Mouse (Mus musculus): ENCODE data around the gene Stub1.
A peak's percentile ranks its signal among the peaks of the same experiment; 100 is the strongest.

Stub1 gene

GRCm38 (mm10) chr17:25837076-25837410 is 3.8 kb upstream of the Stub1 start, which contains the start of gene Rhbdl1:
Rhbdl1 (minus strand) TSS chr17:25837295.
- peak; percentile 60 for DNase-seq (ENCODE audit: low read depth)

GRCm38 (mm10) chr17:25836397-25837075 is 3.3 kb upstream of the Stub1 start:
- DNase-seq (ENCODE audit: low read depth): no peak

- DNase-seq (ENCODE audit: low read depth): no peak
These were observed 2.6 kb upstream of the Stub1 start for GRCm38 (mm10) chr17:25835816-25836215.

GRCm38 (mm10) chr17:25835301-25835700 is 2.1 kb upstream of the Stub1 start:
- no peak for DNase-seq (ENCODE audit: low read depth)

- no peak for DNase-seq (ENCODE audit: low read depth)
These were observed 1.5 kb upstream of the Stub1 start for GRCm38 (mm10) chr17:25834595-25835222.

GRCm38 (mm10) chr17:25833961-25834594 is 874 bp upstream of the Stub1 start:
- DNase-seq (ENCODE audit: low read depth): no peak

- DNase-seq (ENCODE audit: low read depth): peak; percentile 99
These were observed 541 bp downstream of the Stub1 start for GRCm38 (mm10) chr17:25832436-25833290.

- DNase-seq (ENCODE audit: low read depth): no peak
These were observed 1.5 kb downstream of the Stub1 start for GRCm38 (mm10) chr17:25831451-25832281.

GRCm38 (mm10) chr17:25830806-25831431 is 2.3 kb downstream of the Stub1 start:
- no peak for DNase-seq (ENCODE audit: low read depth)

- DNase-seq (ENCODE audit: low read depth): no peak
These were observed 2.9 kb downstream of the Stub1 start for GRCm38 (mm10) chr17:25830200-25830753.

- DNase-seq (ENCODE audit: low read depth): no peak
These were observed 3.6 kb downstream of the Stub1 start for GRCm38 (mm10) chr17:25829558-25830017.

GRCm38 (mm10) chr17:25828712-25829557 is 4.3 kb downstream of the Stub1 start, which contains the start of gene Jmjd8:
Jmjd8 (plus strand) TSS chr17:25828867.
- peak; percentile 87 for DNase-seq (ENCODE audit: low read depth)

- no peak for DNase-seq (ENCODE audit: low read depth)
These were observed 5.0 kb downstream of the Stub1 start for GRCm38 (mm10) chr17:25828223-25828594.

- DNase-seq (ENCODE audit: low read depth): no peak
These were observed 5.5 kb downstream of the Stub1 start for GRCm38 (mm10) chr17:25827546-25828222.

GRCm38 (mm10) chr17:25827011-25827410 is 6.2 kb downstream of the Stub1 start:
- DNase-seq (ENCODE audit: low read depth): no peak

GRCm38 (mm10) chr17:25825984-25826570 is 7.1 kb downstream of the Stub1 start:
- DNase-seq (ENCODE audit: low read depth): no peak

- no peak for DNase-seq (ENCODE audit: low read depth)
These were observed 7.9 kb downstream of the Stub1 start for GRCm38 (mm10) chr17:25825311-25825710.

GRCm38 (mm10) chr17:25824362-25825142 is 8.7 kb downstream of the Stub1 start:
- DNase-seq (ENCODE audit: low read depth): no peak
